Mouse (Mus musculus) CD4-positive, CD25-positive, alpha-beta regulatory T cell (primary cell): ENCODE measurements around the gene Vinac1. TPM values are rescaled to one million over a fixed set of nuclear protein-coding genes. Genes with fewer than 3 reads are reported as not detected.

ENCODE experiments used
- polyA plus RNA-seq: library from polyadenylated mRNA; unstranded; fragments of 100-300 nt; shearing (Covaris generic); gene quantifications from one replicate; pipeline ENCODE4 v1.2.1, GENCODE M21; 2017

The Vinac1 gene
- 0.25 TPM for polyA plus RNA-seq

DNA sequence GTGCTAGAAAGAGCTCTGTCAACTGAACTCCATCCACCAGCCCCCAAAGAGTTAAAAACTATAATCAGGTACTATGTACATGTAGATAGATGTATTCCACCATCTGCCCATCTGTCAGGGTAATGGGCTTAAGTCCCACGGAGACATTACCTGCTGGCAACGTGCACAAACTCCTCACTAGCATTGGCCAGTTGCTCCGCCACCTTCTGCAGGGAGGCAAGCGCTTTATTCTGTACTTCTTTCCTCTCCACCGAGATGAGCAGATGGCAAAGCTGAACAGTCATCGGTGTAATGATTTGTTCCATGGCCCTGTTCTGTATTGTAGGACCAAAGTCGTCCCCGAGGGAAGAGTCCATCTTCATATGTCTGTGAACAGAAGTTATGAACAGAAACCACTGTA, at the start of gene Vinac1:
Gene Vinac1 (minus strand): TSS at position 362 of the 400 bp plus-strand sequence.

GRCm38 (mm10) chr2:129065437-129066282, 17.7 kb upstream of the Vinac1 start, which contains the start of gene Ttl:
Gene Ttl (plus strand): TSS chr2:129065942.

Other genes with a start within 250 kb of the Vinac1 start
- gene Tmem87b, start 230.1 kb downstream of the Vinac1 start, polyA plus RNA-seq, result 29.2 TPM
- gene Fbln7, start 185.2 kb downstream of the Vinac1 start, polyA plus RNA-seq, result not detected
- 10.4 TPM for gene Zc3h8, start 104.1 kb downstream of the Vinac1 start, polyA plus RNA-seq
- gene Zc3h6, start 80.8 kb downstream of the Vinac1 start, polyA plus RNA-seq, result 14.5 TPM
- gene Gm10762, start 80.4 kb downstream of the Vinac1 start, polyA plus RNA-seq, result 5.7 TPM
- 2.9 TPM for gene Ttl, start 17.8 kb upstream of the Vinac1 start, polyA plus RNA-seq
- 36.3 TPM for gene Polr1b, start 52.8 kb upstream of the Vinac1 start, polyA plus RNA-seq
- gene Chchd5, start 81.5 kb upstream of the Vinac1 start, polyA plus RNA-seq, result 27.9 TPM
- 51.7 TPM for gene Slc20a1, start 150.6 kb upstream of the Vinac1 start, polyA plus RNA-seq
- 1.9 TPM for gene Ckap2l, start 249.0 kb upstream of the Vinac1 start, polyA plus RNA-seq